Mouse (Mus musculus) embryonic facial prominence, embryonic 13.5 days (tissue): Measurements from ENCODE around the gene S1pr5. TPM values are rescaled to one million over a fixed set of nuclear protein-coding genes. Genes with fewer than 3 reads are reported as not detected.
A peak's percentile ranks its signal among the peaks of the same experiment; 100 is the strongest.
"Not testable (repeated sequence)": the region's sequence is repeated elsewhere in the genome, so short reads cannot be mapped to it uniquely, and the experiment has no call there.

Experiments used
- ATAC-seq: fragments of 200-750 bp; cut with Nextera tagmentation; 2 replicates; pipeline ENCODE4 v1.8.0; 2017; ENCODE audit warnings: low read depth; ENCODE audit not compliant: insufficient number of reproducible peaks, insufficient read depth, low FRiP score, low TSS enrichment
- H3K27ac ChIP-seq: fragments of 300-500 bp; sonication (generic); 2 replicates; pipeline ENCODE4 v1.5.1; 2015; ENCODE audit warnings: moderate library complexity, mild to moderate bottlenecking, inconsistent platforms
- H3K27me3 ChIP-seq: fragments of 300-500 bp; sonication (generic); 2 replicates; pipeline ENCODE4 v1.6.1; 2015; ENCODE audit warnings: mild to moderate bottlenecking, inconsistent platforms
- H3K36me3 ChIP-seq: fragments of 300-500 bp; sonication (generic); 2 replicates; pipeline ENCODE4 v1.6.1; 2015; ENCODE audit warnings: mild to moderate bottlenecking, inconsistent platforms
- H3K4me1 ChIP-seq: fragments of 300-500 bp; sonication (generic); 2 replicates; pipeline ENCODE4 v1.6.1; 2015; ENCODE audit warnings: inconsistent platforms
- H3K4me2 ChIP-seq: fragments of 300-500 bp; sonication (generic); 2 replicates; pipeline ENCODE4 v1.6.1; 2015; ENCODE audit warnings: moderate library complexity, mild to moderate bottlenecking, inconsistent platforms
- H3K4me3 ChIP-seq: fragments of 300-500 bp; sonication (generic); 2 replicates; pipeline ENCODE4 v1.5.1; 2015; ENCODE audit warnings: mild to moderate bottlenecking, inconsistent platforms
- H3K9ac ChIP-seq: fragments of 300-500 bp; sonication (generic); 2 replicates; pipeline ENCODE4 v1.6.1; 2015; ENCODE audit warnings: mild to moderate bottlenecking, inconsistent platforms
- H3K9me3 ChIP-seq: fragments of 300-500 bp; sonication (generic); 2 replicates; pipeline ENCODE4 v1.6.1; 2016; ENCODE audit warnings: inconsistent platforms
- WGBS: fragments of 180-500 bp; shearing (Covaris S2); methylation state at CpG from one replicate; pipeline ENCODE4 v1.1.7; 2015; ENCODE audit warnings: mixed read lengths; 5-methylcytosine and 5-hydroxymethylcytosine counted together
- polyA plus RNA-seq: library from polyadenylated mRNA; unstranded; fragments of >200 nt; fragmentation: Nextera tagmentation; extraction: Ambion mirVana; gene quantifications from 2 replicates; pipeline ENCODE4 v1.2.1, GENCODE M21; 2015

Gene S1pr5
- polyA plus RNA-seq, 1 experiment from 2014 or later: 0.58 TPM

DNA sequence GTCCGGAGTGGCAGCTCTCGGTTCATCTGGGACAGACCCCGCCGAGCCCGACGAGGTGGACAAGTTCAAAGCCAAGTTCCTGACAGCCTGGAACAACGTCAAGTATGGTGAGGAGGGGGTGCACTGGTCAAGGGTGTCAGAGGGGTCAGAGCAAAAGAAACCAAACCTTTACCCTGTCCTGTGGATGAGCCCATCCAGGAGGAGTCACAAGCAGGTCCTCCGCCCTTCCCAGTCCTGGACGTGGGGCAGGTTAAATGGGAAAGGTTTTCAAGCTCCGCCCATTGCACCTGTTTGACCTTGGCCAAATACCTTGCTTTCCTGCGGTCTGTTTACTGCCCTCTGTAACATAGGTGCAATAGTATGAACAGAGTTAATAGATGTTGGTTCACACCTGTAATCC, 17.4 kb upstream of the S1pr5 start:
- peak overlapping the region; percentile 82 for H3K4me2 ChIP-seq
- WGBS: 4% methylated on average over 11 of the region's 11 CpGs
- H3K36me3 ChIP-seq: peaks cover 36% of the 10 kb centered on the region
- H3K9me3 ChIP-seq: no peaks in the 10 kb centered on the region
- peak overlapping the region; percentile 86 for H3K9ac ChIP-seq
- peaks cover 22% of the 10 kb centered on the region for H3K4me1 ChIP-seq
- no peaks in the 10 kb centered on the region for H3K27me3 ChIP-seq
- H3K4me3 ChIP-seq: peak overlapping the region; percentile 86
- H3K27ac ChIP-seq: peak overlapping the region; percentile 81; the same call in 1 of the 2 replicates
- peak; percentile 2; the same call in 1 of the 2 replicates for ATAC-seq

DNA sequence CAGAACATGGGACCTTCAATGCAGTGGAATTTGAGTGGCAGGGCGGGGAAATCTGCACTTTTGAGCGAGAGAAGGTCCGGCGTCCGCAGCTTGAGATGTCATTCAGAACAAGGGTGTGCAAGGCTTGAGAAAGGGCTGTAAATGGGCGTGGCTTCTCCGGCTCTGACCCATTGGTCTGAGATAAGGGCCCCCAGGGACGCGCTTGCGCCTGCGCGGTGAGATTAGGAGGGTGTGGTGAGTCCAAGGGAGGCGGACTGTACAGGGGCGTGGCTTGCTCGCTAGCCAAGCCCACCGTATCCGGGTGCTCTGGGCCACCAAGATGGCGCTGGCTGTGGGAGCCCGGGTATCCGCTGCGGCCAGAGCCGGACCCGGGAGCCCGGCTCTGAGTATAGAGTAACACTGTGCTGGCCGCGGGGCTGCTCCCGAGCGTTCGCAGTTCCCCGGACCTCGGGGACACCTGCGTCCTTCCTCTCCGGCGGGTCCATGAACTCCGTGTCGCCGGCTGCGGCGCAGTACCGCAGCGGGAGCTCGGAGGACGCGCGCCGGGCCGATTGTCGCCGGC, 16.8 kb upstream of the S1pr5 start, which contains the start of gene Atg4d:
TSS of gene Atg4d (plus strand) at position 294 of the 562 bp plus-strand sequence.
- Histone ChIP-seq H3K4me1 (peaks cover 22% of the 10 kb centered on the region), H3K4me3 (peak within 1 kb of the TSS; percentile 86), H3K9ac (peak within 1 kb of the TSS; percentile 86), H3K27me3 (no peaks in the 10 kb centered on the region), H3K4me2 (peak within 1 kb of the TSS; percentile 82), H3K9me3 (no peaks in the 10 kb centered on the region), H3K36me3 (peaks cover 30% of the 10 kb centered on the region), H3K27ac (peak within 1 kb of the TSS; percentile 81)
- ATAC-seq: peak; percentile 94
- WGBS: under 1% methylated on average over 49 of the region's 49 CpGs

- 13% methylated on average over 17 of the region's 17 CpGs for WGBS
- Histone ChIP-seq H3K4me2 (peak overlapping the region; percentile 82), H3K27me3 (no peaks in the 10 kb centered on the region), H3K9ac (peak overlapping the region; percentile 86), H3K4me3 (peak overlapping the region; percentile 86), H3K9me3 (no peaks in the 10 kb centered on the region), H3K4me1 (peaks cover 22% of the 10 kb centered on the region), H3K36me3 (peaks cover 25% of the 10 kb centered on the region), H3K27ac (peak overlapping the region; percentile 81)
- peak; percentile 40; the same call in 1 of the 2 replicates for ATAC-seq
Observed at GRCm38 (mm10) chr9:21264272-21264999, 16.2 kb upstream of the S1pr5 start.

DNA sequence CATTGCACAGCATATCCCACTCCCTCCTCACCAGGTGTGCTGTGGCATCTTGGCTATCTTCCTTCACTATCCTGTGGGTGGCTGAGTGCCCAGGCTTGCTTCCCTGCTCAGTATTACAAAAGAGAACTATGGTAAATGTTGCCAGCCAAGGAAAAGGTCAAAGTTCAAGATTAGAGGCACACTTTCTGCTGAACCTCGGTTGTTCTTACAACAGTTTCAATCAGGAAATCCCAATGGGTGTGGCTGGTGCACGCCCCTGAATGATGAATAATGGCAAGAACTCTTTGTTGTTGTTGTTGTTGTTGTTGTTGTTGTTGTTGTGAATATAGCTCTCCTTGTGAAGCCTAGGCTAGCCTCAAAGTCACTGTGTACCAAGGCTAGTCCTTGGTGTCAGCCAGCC, 13.6 kb upstream of the S1pr5 start:
- no peak for ATAC-seq
- H3K9ac ChIP-seq: no peak overlapping the region
- H3K4me1 ChIP-seq: peaks cover 20% of the 10 kb centered on the region
- H3K4me3 ChIP-seq: no peak overlapping the region
- H3K27me3 ChIP-seq: no peaks in the 10 kb centered on the region
- 52% methylated on average over 2 of the region's 2 CpGs for WGBS
- H3K27ac ChIP-seq: no peak overlapping the region
- peaks cover 2% of the 10 kb centered on the region for H3K36me3 ChIP-seq
- no peaks in the 10 kb centered on the region for H3K9me3 ChIP-seq
- H3K4me2 ChIP-seq: no peak overlapping the region

- no peak for ATAC-seq
- whole genome bisulfite sequencing: 60% methylated on average over 6 of the region's 6 CpGs
- Histone ChIP-seq H3K9ac (no peak overlapping the region), H3K36me3 (no peaks in the 10 kb centered on the region), H3K9me3 (no peaks in the 10 kb centered on the region), H3K27ac (no peak overlapping the region), H3K4me3 (no peak overlapping the region), H3K27me3 (no peaks in the 10 kb centered on the region), H3K4me2 (no peak overlapping the region), H3K4me1 (peaks cover 7% of the 10 kb centered on the region)
Observed at GRCm38 (mm10) chr9:21260491-21261040, 12.3 kb upstream of the S1pr5 start.

DNA sequence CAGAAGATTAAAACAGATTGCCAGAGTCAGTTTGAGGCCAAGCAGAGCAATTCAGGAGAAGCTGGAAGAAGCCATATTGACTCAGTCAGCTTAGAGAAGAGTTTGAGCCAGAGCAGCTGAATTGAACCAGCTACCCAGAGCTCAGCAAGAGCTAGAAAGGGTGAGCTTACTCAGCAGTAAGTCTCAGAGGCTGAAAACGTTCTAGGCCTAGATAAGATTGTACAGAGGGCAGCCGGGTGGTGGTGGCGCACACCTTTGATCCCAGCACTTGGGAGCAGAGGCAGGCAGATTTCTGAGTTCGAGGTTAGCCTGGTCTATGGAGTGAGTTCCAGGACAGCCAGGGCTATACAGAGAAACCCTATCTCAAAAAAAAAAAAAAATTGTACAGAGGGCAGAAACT, 8.1 kb upstream of the S1pr5 start:
- H3K4me2 ChIP-seq, ATAC-seq, H3K27ac ChIP-seq, H3K4me1 ChIP-seq, H3K9ac ChIP-seq, H3K9me3 ChIP-seq, H3K36me3 ChIP-seq, H3K4me3 ChIP-seq: not testable (repeated sequence)
- WGBS: 76% methylated on average over 4 of the region's 4 CpGs
- H3K27me3 ChIP-seq: peaks cover 10% of the 10 kb centered on the region; the same call in 1 of the 2 replicates

GRCm38 (mm10) chr9:21254690-21255089, 6.4 kb upstream of the S1pr5 start:
- Histone ChIP-seq H3K27ac (no peak overlapping the region), H3K4me1 (peaks cover 9% of the 10 kb centered on the region), H3K36me3 (no peaks in the 10 kb centered on the region), H3K4me3 (no peak overlapping the region), H3K9ac (no peak overlapping the region), H3K27me3 (peaks cover 26% of the 10 kb centered on the region), H3K4me2 (no peak overlapping the region), H3K9me3 (no peaks in the 10 kb centered on the region)
- no peak for ATAC-seq

GRCm38 (mm10) chr9:21251116-21251735, 3.0 kb upstream of the S1pr5 start:
- H3K4me1 ChIP-seq: peaks cover 16% of the 10 kb centered on the region
- ATAC-seq: peak; percentile 28; the same call in 1 of the 2 replicates
- no peaks in the 10 kb centered on the region for H3K36me3 ChIP-seq
- H3K9me3 ChIP-seq: no peaks in the 10 kb centered on the region
- H3K27ac ChIP-seq: peak overlapping the region; percentile 48; the same call in 1 of the 2 replicates
- H3K4me3 ChIP-seq: no peak overlapping the region
- 0 out of 2 replicates have a peak overlapping the region, but pooled peaks have one; percentile 11 for H3K4me2 ChIP-seq
- H3K27me3 ChIP-seq: peaks cover 60% of the 10 kb centered on the region
- WGBS: 58% methylated on average over 13 of the region's 13 CpGs
- 0 out of 2 replicates have a peak overlapping the region, but pooled peaks have one; percentile 11 for H3K9ac ChIP-seq

DNA sequence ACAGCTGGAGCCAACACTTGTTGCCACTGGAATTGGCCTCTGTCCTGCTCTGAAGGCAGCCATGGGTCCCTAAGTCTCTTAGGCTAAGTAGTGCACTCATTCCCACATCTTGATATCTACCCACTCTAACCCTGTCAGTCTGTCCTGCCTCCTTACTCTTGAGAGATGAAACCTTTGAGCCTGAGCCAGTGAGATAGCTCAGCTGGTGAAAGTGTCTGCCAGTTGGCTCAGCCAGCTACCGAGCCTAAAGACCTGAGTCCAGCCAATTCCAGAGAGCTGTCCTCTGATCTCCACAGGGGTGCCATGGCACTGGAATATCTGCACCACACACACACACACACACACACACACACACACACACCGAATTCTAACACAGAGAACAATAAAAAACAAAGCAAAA, 2.3 kb upstream of the S1pr5 start:
- Histone ChIP-seq H3K4me3 (no peak overlapping the region), H3K27me3 (peaks cover 67% of the 10 kb centered on the region), H3K4me2 (no peak overlapping the region), H3K4me1 (peaks cover 16% of the 10 kb centered on the region), H3K9me3 (no peaks in the 10 kb centered on the region), H3K9ac (no peak overlapping the region), H3K27ac (no peak overlapping the region), H3K36me3 (no peaks in the 10 kb centered on the region)
- no peak for ATAC-seq
- 72% methylated on average over 2 of the region's 2 CpGs for WGBS

- Histone ChIP-seq H3K4me3 (no peak overlapping the region), H3K36me3 (no peaks in the 10 kb centered on the region), H3K9ac (no peak overlapping the region), H3K27me3 (peaks cover 74% of the 10 kb centered on the region), H3K4me2 (no peak overlapping the region), H3K9me3 (no peaks in the 10 kb centered on the region), H3K27ac (no peak overlapping the region), H3K4me1 (peaks cover 22% of the 10 kb centered on the region)
- ATAC-seq: no peak
- WGBS: 42% methylated on average over 17 of the region's 17 CpGs
Observed at GRCm38 (mm10) chr9:21249629-21250508, 1.6 kb upstream of the S1pr5 start.

DNA sequence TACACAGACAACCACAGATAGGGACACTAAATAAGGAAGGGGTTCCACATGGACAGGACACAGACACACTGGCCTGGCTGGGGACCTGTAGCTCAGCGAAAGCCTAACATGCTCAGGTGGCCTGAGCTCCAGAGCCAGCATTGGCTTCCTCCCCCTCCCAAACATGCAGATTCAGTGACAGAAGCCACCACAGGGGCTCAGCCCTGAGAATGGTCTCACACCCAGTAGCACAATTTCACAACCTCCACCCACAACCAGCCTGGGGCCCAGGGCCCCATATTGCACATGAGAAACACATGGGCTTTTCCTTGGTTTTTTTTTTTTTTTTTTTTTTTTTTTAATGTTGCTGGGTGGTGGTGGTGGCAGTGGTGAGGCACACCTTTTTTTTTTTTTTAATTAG, 1.9 kb downstream of the S1pr5 start:
- 60% methylated on average over 1 of the region's 1 CpGs for WGBS
- no peak for ATAC-seq
- Histone ChIP-seq H3K4me2 (no peak overlapping the region), H3K27me3 (peaks cover 97% of the 10 kb centered on the region), H3K36me3 (no peaks in the 10 kb centered on the region), H3K4me1 (peaks cover 34% of the 10 kb centered on the region), H3K4me3 (no peak overlapping the region), H3K9ac (no peak overlapping the region), H3K9me3 (no peaks in the 10 kb centered on the region), H3K27ac (no peak overlapping the region)
